Mouse (Mus musculus): ENCODE data around the gene Ndufaf3.

Ndufaf3 gene

DNA sequence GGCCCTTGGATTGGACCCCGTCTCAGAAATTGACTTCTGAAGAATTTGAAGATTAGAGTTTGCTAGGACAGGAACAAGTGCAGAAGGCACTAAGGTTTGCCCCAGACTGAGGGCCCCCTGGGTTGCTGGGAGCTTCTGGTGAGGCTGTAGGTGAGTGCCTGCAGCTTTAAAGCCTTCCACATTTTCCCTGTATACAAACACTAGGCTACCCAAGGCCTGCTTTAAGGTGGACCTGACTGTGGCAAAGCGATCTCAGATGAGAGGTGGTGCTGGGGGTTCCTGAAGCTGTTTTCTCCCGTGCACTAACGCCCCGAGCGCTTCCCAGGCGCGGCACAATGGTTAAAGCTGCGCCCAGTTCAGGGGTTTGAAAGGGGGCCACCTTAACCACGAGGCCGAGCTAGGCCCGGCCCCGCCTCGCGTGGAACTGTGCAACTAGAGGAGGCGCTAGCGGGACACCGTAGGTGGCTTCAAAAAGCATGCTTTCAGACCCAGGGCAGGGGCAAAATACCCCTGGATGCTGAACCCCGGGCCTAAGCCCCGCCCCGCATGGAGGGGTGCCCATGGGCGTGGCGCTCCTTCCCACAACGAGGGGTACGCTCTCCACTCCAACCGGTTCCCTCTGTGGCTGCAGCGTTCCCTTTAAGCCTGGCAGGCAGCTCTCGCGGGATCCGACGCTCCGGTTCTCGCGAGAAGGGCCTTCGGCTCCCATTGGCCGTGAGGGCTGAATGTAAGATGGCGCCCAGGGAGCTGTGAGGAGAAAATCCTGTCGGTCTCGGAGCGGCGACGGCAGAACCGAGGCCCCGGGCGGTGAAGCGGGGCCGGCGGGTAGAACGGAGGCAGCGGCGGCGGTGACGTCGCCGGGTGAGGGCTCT is 50.6 kb downstream of the Ndufaf3 start, which contains the start of gene Qrich1:
Qrich1 (plus strand) TSS at position 427 of the 872 bp plus-strand sequence.
- DNase-seq, result peak; percentile 100

All from embryo, embryonic 11 days (tissue).